Mouse (Mus musculus): ENCODE measurements around the gene Krtap13. TPM values are rescaled to one million over a fixed set of nuclear protein-coding genes. Genes with fewer than 3 reads are reported as not detected.
"Not testable (repeated sequence)": the region's sequence is repeated elsewhere in the genome, so short reads cannot be mapped to it uniquely, and the experiment has no call there.

The Krtap13 gene
- total RNA-seq (2014; rRNA removed) (not detected in 2 replicates), polyA plus RNA-seq (2012; rRNA removed) (not detected in 2 replicates)

DNA sequence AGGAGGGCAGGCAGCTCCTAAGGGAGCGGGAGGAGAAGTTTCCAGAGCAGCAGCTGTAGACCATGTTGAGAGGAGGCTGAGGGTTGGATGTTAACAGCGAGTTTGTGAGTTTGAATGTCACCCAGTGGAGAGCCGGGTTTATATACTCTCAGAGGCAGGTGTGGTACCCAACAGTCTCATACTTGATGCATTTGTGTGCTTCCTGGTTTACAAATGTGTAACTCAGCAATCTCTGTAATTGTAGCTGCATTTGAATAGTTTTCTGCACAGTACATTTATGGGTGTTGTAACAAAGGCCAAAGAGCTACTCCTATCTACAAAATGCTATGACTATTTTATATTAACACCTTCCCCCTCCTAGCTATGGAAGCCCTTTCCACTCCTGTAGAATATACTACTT is at the start of gene Krtap13:
Krtap13 (minus strand) TSS at position 101 of the 400 bp plus-strand sequence.
- H3K79me2 ChIP-seq (ENCODE audit: control insufficient read depth, insufficient read depth, low read length); H3K9ac ChIP-seq (ENCODE audit: low read depth, low read length); H3K4me1 ChIP-seq (ENCODE audit: control insufficient read depth, insufficient read depth, low read length); H3K27ac ChIP-seq (replicated peaks; ENCODE audit: insufficient read depth, low read depth, low read length); H3K36me3 ChIP-seq (ENCODE audit: control insufficient read depth, insufficient read depth, low read length); DNase-seq (ENCODE audit: extremely low read depth, low read depth, low spot score); H3K27me3 ChIP-seq (ENCODE audit: control insufficient read depth, insufficient read depth, low read length); H3K4me3 ChIP-seq (ENCODE audit: insufficient read depth, low read depth, low read length): not testable (repeated sequence)
- 72% methylated on average over 3 of the region's 3 CpGs for WGBS

DNA sequence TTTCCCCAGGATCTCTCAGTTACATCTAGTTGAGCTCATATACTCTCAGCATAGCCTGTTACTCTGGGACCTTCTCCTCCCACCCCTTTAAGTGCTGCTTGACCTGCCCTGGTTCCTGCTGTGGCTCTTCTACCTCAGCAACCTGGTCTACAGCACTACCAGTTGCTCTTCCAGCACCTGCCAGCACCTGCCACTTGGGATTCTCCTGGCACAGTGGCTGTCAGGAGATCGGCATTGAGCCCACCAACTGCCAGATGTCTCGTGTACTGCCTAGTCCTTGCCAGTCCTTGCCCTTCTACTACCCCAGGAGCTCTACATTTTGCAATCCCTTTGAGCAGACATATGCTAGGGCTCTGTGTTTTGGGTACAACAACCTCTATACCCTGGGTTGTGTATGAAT is 35.4 kb upstream of the Krtap13 start:
- Histone ChIP-seq H3K4me3 (ENCODE audit: insufficient read depth, low read depth, low read length) (no peak overlapping the region), H3K79me2 (ENCODE audit: control insufficient read depth, insufficient read depth, low read length) (no peaks in the 10 kb centered on the region), H3K4me1 (ENCODE audit: control insufficient read depth, insufficient read depth, low read length) (no peaks in the 10 kb centered on the region), H3K9ac (ENCODE audit: low read depth, low read length) (no peak overlapping the region), H3K36me3 (ENCODE audit: control insufficient read depth, insufficient read depth, low read length) (no peaks in the 10 kb centered on the region), H3K27me3 (ENCODE audit: control insufficient read depth, insufficient read depth, low read length) (no peaks in the 10 kb centered on the region), H3K27ac (replicated peaks; ENCODE audit: insufficient read depth, low read depth, low read length) (no peak overlapping the region)
- DNase-seq (ENCODE audit: extremely low read depth, low read depth, low spot score), result no peak
- WGBS, result 63% methylated on average over 2 of the region's 2 CpGs
- TF ChIP-seq POLR2A (IDR thresholded peaks at IDR 0.05; ENCODE audit: extremely low read depth, insufficient read depth, low read length) (no peak), CTCF (IDR thresholded peaks at IDR 0.05; ENCODE audit: low read depth, low read length) (no peak)

DNA sequence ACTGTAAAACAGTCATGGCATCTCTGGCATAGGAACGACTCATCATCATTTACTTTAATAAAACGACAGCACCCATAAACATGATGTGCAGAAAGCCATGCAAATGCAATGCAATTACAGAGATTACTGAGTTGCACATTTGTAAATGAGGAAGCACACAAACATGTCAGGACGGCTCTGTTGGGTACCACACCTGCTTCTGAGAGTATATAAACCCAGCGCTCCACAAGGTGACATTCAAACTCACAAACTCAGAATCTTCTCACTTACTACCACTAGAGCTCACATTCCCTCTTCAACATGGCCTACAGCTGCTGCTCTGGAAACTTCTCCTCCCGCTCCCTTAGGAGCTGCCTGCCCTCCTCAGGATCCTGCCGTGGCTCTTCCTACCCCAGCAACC is 26.2 kb upstream of the Krtap13 start, which contains the start of gene Gm5965:
Gm5965 (plus strand) TSS at position 301 of the 400 bp plus-strand sequence.
- 84% methylated on average over 6 of the region's 6 CpGs for WGBS
- no peaks in the 10 kb centered on the region for H3K79me2 ChIP-seq (ENCODE audit: control insufficient read depth, insufficient read depth, low read length)
- no peaks in the 10 kb centered on the region for H3K36me3 ChIP-seq (ENCODE audit: control insufficient read depth, insufficient read depth, low read length)
- DNase-seq (ENCODE audit: extremely low read depth, low read depth, low spot score), result no peak
- no peaks in the 10 kb centered on the region for H3K27me3 ChIP-seq (ENCODE audit: control insufficient read depth, insufficient read depth, low read length)
- TF ChIP-seq CTCF (IDR thresholded peaks at IDR 0.05; ENCODE audit: low read depth, low read length) (no peak), POLR2A (IDR thresholded peaks at IDR 0.05; ENCODE audit: extremely low read depth, insufficient read depth, low read length) (no peak)
- H3K4me3 ChIP-seq (ENCODE audit: insufficient read depth, low read depth, low read length), result no peak within 1 kb of the TSS
- no peaks in the 10 kb centered on the region for H3K4me1 ChIP-seq (ENCODE audit: control insufficient read depth, insufficient read depth, low read length)
- H3K27ac ChIP-seq (replicated peaks; ENCODE audit: insufficient read depth, low read depth, low read length), result no peak within 1 kb of the TSS
- no peak within 1 kb of the TSS for H3K9ac ChIP-seq (ENCODE audit: low read depth, low read length)

DNA sequence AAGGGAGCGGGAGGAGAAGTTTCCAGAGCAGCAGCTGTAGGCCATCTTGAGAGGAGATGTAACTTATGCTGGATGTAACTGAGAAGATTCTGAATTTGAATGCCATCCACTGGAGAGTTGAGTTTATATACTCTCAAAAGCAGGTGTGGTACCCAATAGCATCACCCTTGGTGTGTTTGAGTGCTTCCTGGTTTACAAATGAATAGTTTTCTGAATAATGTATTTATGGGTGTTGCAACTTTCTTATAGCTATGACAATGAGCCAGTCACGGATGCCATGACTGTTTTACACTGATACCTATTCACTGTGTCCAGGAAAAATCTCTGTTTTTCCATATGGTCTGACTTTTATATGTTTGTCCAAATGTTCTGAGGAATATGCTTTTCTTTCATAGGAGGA is 22.7 kb upstream of the Krtap13 start, which contains the start of gene 2310057N15Rik:
2310057N15Rik (minus strand) TSS at position 101 of the 400 bp plus-strand sequence.
- H3K4me3 ChIP-seq (ENCODE audit: insufficient read depth, low read depth, low read length), result no peak within 1 kb of the TSS
- 83% methylated on average over 2 of the region's 2 CpGs for WGBS
- no peaks in the 10 kb centered on the region for H3K79me2 ChIP-seq (ENCODE audit: control insufficient read depth, insufficient read depth, low read length)
- no peak within 1 kb of the TSS for H3K27ac ChIP-seq (replicated peaks; ENCODE audit: insufficient read depth, low read depth, low read length)
- DNase-seq (ENCODE audit: extremely low read depth, low read depth, low spot score), result no peak
- no peaks in the 10 kb centered on the region for H3K27me3 ChIP-seq (ENCODE audit: control insufficient read depth, insufficient read depth, low read length)
- TF ChIP-seq POLR2A (IDR thresholded peaks at IDR 0.05; ENCODE audit: extremely low read depth, insufficient read depth, low read length) (no peak), CTCF (IDR thresholded peaks at IDR 0.05; ENCODE audit: low read depth, low read length) (no peak)
- H3K4me1 ChIP-seq (ENCODE audit: control insufficient read depth, insufficient read depth, low read length), result no peaks in the 10 kb centered on the region
- no peaks in the 10 kb centered on the region for H3K36me3 ChIP-seq (ENCODE audit: control insufficient read depth, insufficient read depth, low read length)
- no peak within 1 kb of the TSS for H3K9ac ChIP-seq (ENCODE audit: low read depth, low read length)

DNA sequence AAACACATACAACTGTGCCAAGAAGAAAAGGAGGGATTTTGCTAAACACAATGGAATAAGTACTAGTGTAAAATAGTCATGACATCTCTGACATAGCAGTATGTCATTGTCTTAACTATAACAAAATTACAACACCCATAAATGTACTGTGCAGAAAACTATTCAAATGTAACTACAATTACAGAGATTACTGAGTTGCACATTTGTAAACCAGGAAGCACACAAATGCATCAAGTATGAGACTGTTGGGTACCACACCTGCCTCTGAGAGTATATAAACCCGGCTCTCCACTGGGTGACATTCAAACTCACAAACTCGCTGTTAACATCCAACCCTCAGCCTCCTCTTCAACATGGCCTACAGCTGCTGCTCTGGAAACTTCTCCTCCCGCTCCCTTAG is 7.1 kb upstream of the Krtap13 start, which contains the start of gene 2310034C09Rik:
2310034C09Rik (plus strand) TSS at position 301 of the 400 bp plus-strand sequence.
- H3K36me3 ChIP-seq (ENCODE audit: control insufficient read depth, insufficient read depth, low read length); H3K4me3 ChIP-seq (ENCODE audit: insufficient read depth, low read depth, low read length); DNase-seq (ENCODE audit: extremely low read depth, low read depth, low spot score); H3K9ac ChIP-seq (ENCODE audit: low read depth, low read length); H3K27me3 ChIP-seq (ENCODE audit: control insufficient read depth, insufficient read depth, low read length); H3K79me2 ChIP-seq (ENCODE audit: control insufficient read depth, insufficient read depth, low read length); H3K4me1 ChIP-seq (ENCODE audit: control insufficient read depth, insufficient read depth, low read length); H3K27ac ChIP-seq (replicated peaks; ENCODE audit: insufficient read depth, low read depth, low read length): not testable (repeated sequence)
- 93% methylated on average over 3 of the region's 3 CpGs for whole genome bisulfite sequencing

DNA sequence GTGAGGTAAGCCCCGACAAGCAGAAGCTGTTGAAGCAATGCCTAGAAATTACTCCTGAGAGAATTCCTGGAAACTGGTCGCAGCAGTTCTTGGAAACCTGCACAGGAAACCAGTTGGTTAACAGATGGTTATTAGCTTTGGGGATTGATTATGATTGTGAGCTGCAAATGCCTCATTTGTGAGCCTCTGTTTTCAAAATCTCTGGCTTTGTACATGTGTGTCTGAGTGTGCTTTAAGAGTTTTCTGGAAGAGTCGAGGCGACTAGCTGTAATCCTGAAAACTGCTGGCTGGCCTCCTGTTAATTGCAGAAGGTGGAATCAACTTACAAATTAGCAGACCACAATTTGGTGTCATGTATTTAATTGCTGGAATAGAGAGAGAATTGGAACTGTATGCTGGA is 3.5 kb downstream of the Krtap13 start:
- Histone ChIP-seq H3K9ac (ENCODE audit: low read depth, low read length) (no peak overlapping the region), H3K4me3 (ENCODE audit: insufficient read depth, low read depth, low read length) (no peak overlapping the region), H3K36me3 (ENCODE audit: control insufficient read depth, insufficient read depth, low read length) (no peaks in the 10 kb centered on the region), H3K27ac (replicated peaks; ENCODE audit: insufficient read depth, low read depth, low read length) (no peak overlapping the region), H3K4me1 (ENCODE audit: control insufficient read depth, insufficient read depth, low read length) (no peaks in the 10 kb centered on the region), H3K27me3 (ENCODE audit: control insufficient read depth, insufficient read depth, low read length) (no peaks in the 10 kb centered on the region), H3K79me2 (ENCODE audit: control insufficient read depth, insufficient read depth, low read length) (no peaks in the 10 kb centered on the region)
- TF ChIP-seq POLR2A (IDR thresholded peaks at IDR 0.05; ENCODE audit: extremely low read depth, insufficient read depth, low read length) (no peak), CTCF (IDR thresholded peaks at IDR 0.05; ENCODE audit: low read depth, low read length) (no peak)
- WGBS, result 72% methylated on average over 4 of the region's 4 CpGs
- DNase-seq (ENCODE audit: extremely low read depth, low read depth, low spot score), result no peak

Measured in liver, adult 2 months (tissue).